Mouse (Mus musculus): ENCODE measurements at regions not wholly inside any gene's neighbourhood (a gene's known extent, or its start where the extent isn't known, plus 50 kb on each side); places are given as distances from the start of the nearest gene placed in this dataset.
"Not testable (repeated sequence)": the region's sequence is repeated elsewhere in the genome, so short reads cannot be mapped to it uniquely, and the experiment has no call there.

DNA sequence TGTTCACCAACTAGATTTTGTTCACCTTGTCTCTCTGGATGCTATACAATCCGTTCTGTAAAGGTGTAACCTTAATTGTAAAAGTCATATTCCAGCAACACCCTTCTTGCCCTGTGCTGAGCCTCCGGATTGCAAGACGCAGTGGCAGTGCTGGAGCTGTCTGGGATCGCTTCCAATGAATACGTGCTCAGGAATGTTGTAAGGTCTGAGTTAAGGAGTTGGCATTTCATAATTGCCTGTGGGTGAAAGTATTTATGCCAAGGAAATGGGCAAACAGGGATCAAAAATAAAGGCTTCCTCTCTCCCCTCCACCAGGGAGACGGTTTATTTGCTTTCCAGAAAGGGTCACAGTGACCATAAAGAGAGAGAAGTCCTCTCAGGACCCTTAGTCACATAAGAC, 93.3 kb downstream of the Apob start:
- DNase-seq (ENCODE audit: low spot score): no peak

- no peak for DNase-seq (ENCODE audit: low spot score)
These were observed 93.8 kb downstream of the Apob start for GRCm38 (mm10) chr12:8071286-8071685.

DNA sequence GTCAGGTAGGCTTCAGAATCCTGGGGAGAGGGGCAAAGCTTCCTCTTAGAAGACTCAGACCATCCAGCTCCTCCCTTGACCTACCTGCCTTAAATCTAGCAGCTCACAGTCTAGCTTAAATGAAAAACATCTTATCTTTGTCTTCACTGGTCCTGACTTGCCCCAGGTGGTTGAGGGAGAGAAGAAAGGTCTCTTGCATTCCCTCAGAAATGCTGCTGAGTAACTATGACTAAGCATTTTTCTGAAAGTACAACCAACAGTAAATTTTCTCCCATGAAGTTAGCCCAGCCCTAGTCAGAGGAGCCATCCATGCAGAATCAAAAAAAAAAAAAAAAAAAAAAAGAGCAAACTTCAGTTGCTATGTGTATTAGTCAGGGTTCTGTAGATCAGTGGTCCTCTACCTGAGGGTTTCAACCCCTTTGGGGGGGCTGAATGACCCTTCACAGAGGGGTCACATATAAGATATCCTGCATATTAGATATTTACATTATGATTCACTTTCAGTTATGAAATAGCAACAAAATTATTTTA, 98.6 kb downstream of the Apob start:
- no peak for DNase-seq (ENCODE audit: low spot score)

DNA sequence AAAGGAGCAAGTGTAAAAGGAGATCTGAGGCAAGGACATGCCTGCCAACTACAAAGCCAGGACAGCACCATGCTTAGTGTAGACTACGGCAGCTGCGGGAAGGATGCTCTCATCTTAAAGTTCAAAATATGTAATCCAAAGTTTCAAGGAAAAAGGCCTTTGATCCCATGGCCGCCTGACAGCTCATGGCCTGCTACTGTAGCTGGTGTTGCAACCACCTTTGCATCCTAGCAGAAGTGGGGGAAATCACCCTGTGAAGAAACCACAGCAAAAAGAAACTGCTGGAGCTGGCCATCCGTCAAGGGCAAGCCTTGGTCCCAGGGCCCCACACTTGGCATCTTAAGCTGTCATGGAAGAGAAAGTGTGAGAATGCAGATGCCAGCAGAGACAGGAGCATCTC, 99.9 kb downstream of the Apob start:
- DNase-seq (ENCODE audit: low spot score): no peak

GRCm38 (mm10) chr12:8078046-8078445, 100.6 kb downstream of the Apob start:
- DNase-seq (ENCODE audit: low spot score): no peak

- no peak for DNase-seq (ENCODE audit: low spot score)
These were observed 105.5 kb downstream of the Apob start for GRCm38 (mm10) chr12:8082688-8083661.

- no peak for DNase-seq (ENCODE audit: low spot score)
These were observed 110.5 kb downstream of the Apob start for GRCm38 (mm10) chr12:8087958-8088357.

GRCm38 (mm10) chr12:8089423-8090278, 112.2 kb downstream of the Apob start:
- no peak for DNase-seq (ENCODE audit: low spot score)

DNA sequence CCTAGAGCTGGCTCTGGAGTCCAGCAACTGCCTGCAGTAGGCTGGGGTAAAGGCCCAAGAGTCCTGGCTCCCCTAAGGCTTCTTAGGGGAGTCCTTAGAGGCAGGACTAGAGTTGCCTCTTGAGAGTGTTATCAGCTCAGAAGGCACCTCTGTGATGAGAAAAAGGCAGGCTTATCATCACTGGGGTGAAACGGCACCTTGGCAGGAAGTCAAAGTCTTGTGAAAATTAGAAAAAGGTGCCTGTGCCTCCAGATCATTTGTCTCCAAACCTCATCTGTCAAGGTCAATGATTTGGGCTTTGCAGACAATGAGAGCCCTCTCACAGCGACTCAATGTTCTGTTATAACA, 112.8 kb downstream of the Apob start:
- no peak for DNase-seq (ENCODE audit: low spot score)

DNA sequence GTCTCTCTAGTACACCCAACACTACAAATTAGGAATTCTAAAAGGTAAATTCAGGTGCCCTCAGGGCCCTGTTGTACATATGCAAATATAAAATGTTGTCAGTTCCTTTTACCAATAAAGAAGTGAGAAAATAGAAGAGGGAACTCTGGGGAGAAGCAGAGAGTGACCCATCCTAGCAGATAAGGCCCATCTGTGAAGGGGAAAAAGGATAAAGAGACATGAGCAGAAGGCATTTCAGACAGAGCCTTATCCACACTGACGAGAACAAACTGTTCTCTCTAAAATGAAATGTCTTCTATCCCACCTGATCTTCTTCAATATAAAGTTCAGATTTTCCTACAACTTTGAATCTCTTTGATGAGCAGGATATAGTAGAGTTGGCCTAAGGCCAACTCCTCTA, 114.5 kb upstream of the Ldah start:
- no peak for DNase-seq (ENCODE audit: low spot score)

GRCm38 (mm10) chr12:8095946-8096345, 112.0 kb upstream of the Ldah start:
- DNase-seq (ENCODE audit: low spot score): no peak

DNA sequence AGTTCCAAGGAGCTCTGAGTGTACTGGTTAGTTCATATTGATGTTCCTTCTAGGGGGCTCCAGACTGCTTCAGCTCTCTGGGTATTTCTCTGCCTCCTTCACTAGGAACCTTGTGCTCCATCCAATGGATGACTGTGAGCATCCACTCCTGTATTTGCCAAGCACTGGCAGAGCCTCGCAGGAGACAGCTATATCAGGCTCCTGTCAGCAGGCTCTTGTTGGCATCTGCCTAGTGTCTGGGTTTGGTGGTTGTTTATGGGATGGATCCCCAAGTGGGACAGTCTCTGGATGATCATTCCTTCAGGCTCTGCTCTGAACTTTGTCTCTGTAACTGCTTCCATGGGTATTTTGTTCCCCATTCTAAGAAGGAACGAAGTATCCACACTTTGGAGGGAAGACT, 109.5 kb upstream of the Ldah start:
- DNase-seq (ENCODE audit: low spot score): not testable (repeated sequence)

DNA sequence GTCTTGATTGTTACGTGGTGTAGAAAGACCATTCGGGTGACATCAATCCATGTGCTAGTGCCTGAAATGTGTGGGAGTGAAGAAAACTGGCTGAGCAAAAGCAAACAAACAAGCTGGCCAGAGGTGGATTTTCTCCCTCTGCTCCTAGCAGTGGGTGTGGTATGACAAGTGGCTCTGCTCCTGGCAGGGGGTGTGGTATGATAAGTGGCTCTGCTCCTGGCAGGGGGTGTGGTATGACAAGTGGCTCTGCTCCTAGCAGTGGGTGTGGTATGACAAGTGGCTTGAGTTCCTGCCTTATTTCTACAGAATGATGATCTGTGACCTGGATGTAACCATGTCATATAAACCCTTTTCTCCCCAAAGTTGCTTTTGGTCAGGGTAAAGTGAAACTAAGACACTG, 108.8 kb upstream of the Ldah start:
- DNase-seq (ENCODE audit: low spot score): no peak

DNA sequence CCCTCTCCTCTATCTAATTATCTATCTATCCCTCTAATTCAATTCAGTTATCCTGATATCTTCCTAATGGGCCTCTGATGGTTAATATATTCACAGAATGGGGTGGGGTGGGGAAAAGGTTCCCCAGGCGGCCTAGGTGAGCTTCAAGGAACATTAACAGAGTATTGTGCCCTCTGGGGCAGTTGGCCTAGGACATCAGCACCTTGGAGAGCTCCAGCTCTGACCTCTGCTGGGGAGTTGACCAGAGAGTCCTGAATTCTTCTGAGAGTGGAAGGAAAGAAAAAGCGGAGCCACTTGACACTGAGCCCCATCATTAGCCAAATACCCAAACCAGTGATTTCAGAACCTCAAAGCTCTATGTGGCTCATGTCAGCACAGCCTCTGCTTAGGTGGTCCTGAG, 108.1 kb upstream of the Ldah start:
- DNase-seq (ENCODE audit: low spot score): peak; percentile 45

- DNase-seq (ENCODE audit: low spot score): no peak
These were observed 106.1 kb upstream of the Ldah start for GRCm38 (mm10) chr12:8101837-8102236.

DNA sequence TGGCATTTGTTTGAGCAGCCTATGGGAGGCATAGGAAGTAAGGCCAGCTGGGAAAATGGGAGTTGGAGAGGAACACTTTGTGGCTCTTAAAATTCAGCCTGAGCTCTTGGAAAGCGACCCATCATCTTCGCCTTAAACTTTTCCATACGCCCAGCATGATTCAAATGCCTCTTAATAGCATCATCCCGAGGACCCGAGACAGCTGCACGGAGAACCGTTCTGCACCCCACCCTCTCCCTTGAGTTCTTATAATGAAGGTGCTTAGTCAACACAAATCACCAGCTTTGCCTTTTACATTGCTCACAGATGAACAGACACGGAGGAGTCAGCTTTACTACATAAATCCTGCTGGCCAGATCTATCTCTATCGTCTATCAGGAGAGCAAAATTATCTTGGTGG, 104.6 kb upstream of the Ldah start:
- no peak for DNase-seq (ENCODE audit: low spot score)

- DNase-seq (ENCODE audit: low spot score): no peak
These were observed 100.8 kb upstream of the Ldah start for GRCm38 (mm10) chr12:8107137-8107536.

- DNase-seq (ENCODE audit: low spot score): no peak
These were observed 98.6 kb upstream of the Ldah start for GRCm38 (mm10) chr12:8109203-8109770.

DNA sequence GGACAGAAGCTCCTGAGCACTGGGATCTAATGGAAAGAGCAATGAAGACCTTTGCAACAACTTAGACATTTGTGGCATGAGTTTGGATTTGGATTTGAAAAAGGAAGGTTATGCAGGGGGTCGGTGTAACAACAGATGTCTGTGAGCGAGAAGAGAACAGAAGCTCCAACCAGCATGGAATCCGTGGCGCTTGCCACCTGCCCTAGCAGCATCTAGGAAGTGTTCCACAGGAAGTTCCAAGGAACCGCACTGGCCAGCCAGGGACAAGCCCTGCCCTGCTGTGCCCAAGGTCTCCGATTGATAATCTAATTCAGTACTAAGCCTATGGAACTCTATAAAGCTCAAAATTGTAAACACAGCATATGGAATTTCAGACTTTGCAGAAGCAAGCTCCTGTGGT, 98.0 kb upstream of the Ldah start:
- DNase-seq (ENCODE audit: low spot score): no peak

DNA sequence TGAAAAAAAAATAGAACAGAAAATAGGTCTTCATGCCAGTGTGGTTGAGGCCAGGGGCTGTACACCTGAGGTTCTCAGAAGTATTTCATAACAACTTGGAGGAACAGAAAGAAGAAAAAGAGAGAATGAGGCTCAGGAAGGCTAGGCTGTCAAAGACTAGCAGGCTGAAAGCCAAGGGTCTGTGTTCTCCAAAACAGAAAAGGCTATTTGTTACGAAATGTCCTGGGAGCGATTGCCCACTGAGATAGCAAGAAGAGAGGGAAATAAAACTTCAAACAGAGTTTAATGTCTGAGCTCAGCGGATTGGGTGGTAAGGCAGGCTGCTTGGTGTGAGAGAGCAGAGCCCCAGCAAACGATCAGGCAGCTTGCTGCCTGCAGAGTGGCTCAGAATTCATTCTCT, 97.6 kb upstream of the Ldah start:
- DNase-seq (ENCODE audit: low spot score): peak; percentile 38

GRCm38 (mm10) chr12:8111484-8111883, 96.4 kb upstream of the Ldah start:
- no peak for DNase-seq (ENCODE audit: low spot score)

- DNase-seq (ENCODE audit: low spot score): no peak
These were observed 52.3 kb upstream of the Ldah start for GRCm38 (mm10) chr12:8155566-8155965.

Data from ovary, postnatal 14 days (tissue).